In the genomic region with DNA sequence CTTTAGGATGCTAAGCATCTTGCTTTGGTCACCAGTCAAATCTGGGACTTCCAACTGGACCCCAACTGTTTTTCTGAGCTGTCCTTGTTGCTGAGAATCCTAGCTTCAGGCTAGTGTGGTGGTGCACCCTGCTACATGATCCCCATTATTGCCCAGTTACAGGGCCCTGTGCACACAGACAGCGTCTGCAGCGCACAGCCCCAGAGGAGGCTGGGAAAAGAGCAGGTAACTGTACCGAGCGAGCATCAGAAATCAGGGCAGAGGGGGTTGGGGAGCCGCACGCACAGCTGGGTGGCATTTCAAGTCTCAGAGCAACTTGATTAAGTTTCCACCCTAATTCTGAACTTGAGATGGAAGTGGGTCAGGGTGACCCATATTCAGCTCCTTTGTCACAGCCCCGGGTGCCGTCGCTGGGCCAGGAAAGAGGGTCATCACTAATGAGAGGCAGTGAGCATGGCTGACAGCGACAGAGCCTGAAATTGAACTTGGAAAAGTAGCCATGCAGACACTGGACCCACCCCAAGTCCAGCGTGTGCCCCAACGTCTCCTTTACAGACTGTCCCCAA, we compare ENCODE assay signal across 18 mouse cellular contexts. TPM values are rescaled to one million over a fixed set of nuclear protein-coding genes. Genes with fewer than 3 reads are reported as not detected.
DNase-seq lines count a peak whose midpoint lies in the region; ATAC-seq and TF ChIP-seq lines count a peak whose summit lies in the region.
"Had no signal": no experiment of that assay in that cellular context is flagged by ENCODE, and none has a peak within 500 bp of the region (broad histone marks: within the 10 kb centered on the region; RNA-seq: fewer than 3 reads in every experiment).

No protein-coding gene starts in this region.

- no peak overlapping the region for H3K4me3 ChIP-seq in forebrain, embryonic 11.5 days (ENCODE audit: low read depth, low read length)
- no peak overlapping the region for H3K4me3 ChIP-seq in forebrain, embryonic 12.5 days (replicated peaks)
- no peak overlapping the region for H3K4me3 ChIP-seq in hindbrain, embryonic 16.5 days (ENCODE audit: low read length)
- H3K4me3 ChIP-seq in hindbrain, embryonic 14.5 days (replicated peaks; ENCODE audit: low read length) = no peak overlapping the region
- no peak overlapping the region for H3K4me3 ChIP-seq in midbrain, embryonic 13.5 days (replicated peaks)
- H3K4me3 ChIP-seq in midbrain, postnatal 0 days (ENCODE audit: low read depth, low read length) = no peak overlapping the region
- H3K4me3 ChIP-seq: embryonic facial prominence, embryonic 10.5 days; forebrain, embryonic 15.5 days; heart, embryonic 15.5 days; intestine, embryonic 15.5 days had no signal

- WGBS in forebrain, embryonic 11.5 days = 86% methylated on average over 12 of the region's 12 CpGs
- 84% methylated on average over 12 of the region's 12 CpGs for WGBS in forebrain, embryonic 12.5 days
- WGBS in hindbrain, embryonic 16.5 days = 73% methylated on average over 12 of the region's 12 CpGs
- 82% methylated on average over 12 of the region's 12 CpGs for WGBS in hindbrain, embryonic 14.5 days
- WGBS in midbrain, embryonic 13.5 days = 89% methylated on average over 12 of the region's 12 CpGs
- WGBS in midbrain, postnatal 0 days = 86% methylated on average over 12 of the region's 12 CpGs

- no peak overlapping the region for H3K4me2 ChIP-seq in forebrain, embryonic 11.5 days (ENCODE audit: low read depth, low read length, severe bottlenecking)
- H3K4me2 ChIP-seq in forebrain, embryonic 12.5 days = no peak overlapping the region
- no peak overlapping the region for H3K4me2 ChIP-seq in hindbrain, embryonic 16.5 days (ENCODE audit: low read length)
- H3K4me2 ChIP-seq in hindbrain, embryonic 14.5 days (replicated peaks) = no peak overlapping the region
- H3K4me2 ChIP-seq in midbrain, embryonic 13.5 days (replicated peaks) = no peak overlapping the region
- H3K4me2 ChIP-seq in midbrain, postnatal 0 days (ENCODE audit: low read depth, low read length, poor library complexity, severe bottlenecking) = no peak overlapping the region
- H3K4me2 ChIP-seq: forebrain, embryonic 15.5 days; heart, embryonic 11.5 days; heart, embryonic 15.5 days; intestine, embryonic 15.5 days had no signal

- ATAC-seq in forebrain, embryonic 11.5 days (replicated peaks; ENCODE audit: low FRiP score) = no peak
- no peak for ATAC-seq in forebrain, embryonic 12.5 days (ENCODE audit: low FRiP score)
- ATAC-seq in hindbrain, embryonic 16.5 days = no peak
- no peak for ATAC-seq in hindbrain, embryonic 14.5 days (ENCODE audit: low FRiP score)
- ATAC-seq in midbrain, embryonic 13.5 days = 0 out of 2 replicates have a peak, but pooled peaks have one; percentile 17
- no peak for ATAC-seq in midbrain, postnatal 0 days (ENCODE audit: low FRiP score)
- ATAC-seq: forebrain, embryonic 15.5 days; intestine, embryonic 15.5 days had no signal

- 0 out of 2 replicates have a peak, but pooled peaks cover 4% of the 10 kb centered on the region for H3K4me1 ChIP-seq in forebrain, embryonic 11.5 days (replicated peaks; ENCODE audit: control insufficient read depth, insufficient read depth, low read length)
- H3K4me1 ChIP-seq in forebrain, embryonic 12.5 days = peaks cover 8% of the 10 kb centered on the region; the same call in 1 of the 2 replicates
- H3K4me1 ChIP-seq in hindbrain, embryonic 16.5 days (ENCODE audit: control insufficient read depth, insufficient read depth, low read depth, low read length) = peaks cover 5% of the 10 kb centered on the region; the same call in 1 of the 2 replicates
- peaks cover 5% of the 10 kb centered on the region; the same call in 1 of the 2 replicates for H3K4me1 ChIP-seq in hindbrain, embryonic 14.5 days (replicated peaks; ENCODE audit: control insufficient read depth, insufficient read depth, low read length)
- peaks cover 9% of the 10 kb centered on the region; the same call in 1 of the 2 replicates for H3K4me1 ChIP-seq in midbrain, embryonic 13.5 days (replicated peaks)
- H3K4me1 ChIP-seq in midbrain, postnatal 0 days (ENCODE audit: insufficient read depth, low read length) = no peaks in the 10 kb centered on the region
- H3K4me1 ChIP-seq: forebrain, embryonic 15.5 days; intestine, embryonic 15.5 days had no signal

- H3K9me3 ChIP-seq in forebrain, embryonic 11.5 days (ENCODE audit: control insufficient read depth, low read length) = no peaks in the 10 kb centered on the region
- H3K9me3 ChIP-seq in forebrain, embryonic 12.5 days = no peaks in the 10 kb centered on the region
- H3K9me3 ChIP-seq in hindbrain, embryonic 16.5 days (ENCODE audit: control insufficient read depth, low read length) = no peaks in the 10 kb centered on the region
- no peaks in the 10 kb centered on the region; the same call in 1 of the 2 replicates for H3K9me3 ChIP-seq in hindbrain, embryonic 14.5 days (ENCODE audit: control insufficient read depth, low read length)
- H3K9me3 ChIP-seq in midbrain, embryonic 13.5 days = no peaks in the 10 kb centered on the region
- no peaks in the 10 kb centered on the region for H3K9me3 ChIP-seq in midbrain, postnatal 0 days (ENCODE audit: low read length)
- H3K9me3 ChIP-seq: embryonic facial prominence, embryonic 10.5 days; forebrain, embryonic 15.5 days; heart, embryonic 15.5 days; intestine, embryonic 15.5 days had no signal

- H3K36me3 ChIP-seq in forebrain, embryonic 11.5 days (ENCODE audit: control insufficient read depth, insufficient read depth, low read length) = no peaks in the 10 kb centered on the region
- no peaks in the 10 kb centered on the region for H3K36me3 ChIP-seq in forebrain, embryonic 12.5 days (replicated peaks)
- no peaks in the 10 kb centered on the region for H3K36me3 ChIP-seq in hindbrain, embryonic 16.5 days (ENCODE audit: control insufficient read depth, insufficient read depth, low read length)
- H3K36me3 ChIP-seq in hindbrain, embryonic 14.5 days (replicated peaks; ENCODE audit: control insufficient read depth, insufficient read depth) = no peaks in the 10 kb centered on the region
- no peaks in the 10 kb centered on the region for H3K36me3 ChIP-seq in midbrain, embryonic 13.5 days
- no peaks in the 10 kb centered on the region for H3K36me3 ChIP-seq in midbrain, postnatal 0 days (ENCODE audit: insufficient read depth, low read length)
- H3K36me3 ChIP-seq: embryonic facial prominence, embryonic 10.5 days; forebrain, embryonic 15.5 days; heart, embryonic 15.5 days; intestine, embryonic 15.5 days had no signal

- peak; percentile 30 for DNase-seq in forebrain, embryonic 11.5 days (ENCODE audit: low spot score)
- no peak for DNase-seq in hindbrain, embryonic 14.5 days (ENCODE audit: low spot score)
- DNase-seq in midbrain, postnatal 0 days (ENCODE audit: low spot score) = no peak
- peak; percentile 86 for DNase-seq in retina, postnatal 1 day
- DNase-seq: adrenal gland, adult 2 months; adrenal gland, postnatal 25 days; gastrocnemius, postnatal 36 days; heart, adult 18-20 months; heart, postnatal 14 days; kidney, adult 18-20 months had no signal

- no peak overlapping the region for H3K9ac ChIP-seq in forebrain, embryonic 11.5 days (ENCODE audit: low read length)
- H3K9ac ChIP-seq in forebrain, embryonic 12.5 days = no peak overlapping the region
- H3K9ac ChIP-seq in hindbrain, embryonic 16.5 days (ENCODE audit: low read depth, low read length) = no peak overlapping the region
- H3K9ac ChIP-seq in hindbrain, embryonic 14.5 days = no peak overlapping the region
- H3K9ac ChIP-seq in midbrain, embryonic 13.5 days (replicated peaks) = no peak overlapping the region
- no peak overlapping the region for H3K9ac ChIP-seq in midbrain, postnatal 0 days (replicated peaks; ENCODE audit: low read length, poor library complexity, severe bottlenecking)
- H3K9ac ChIP-seq: forebrain, embryonic 15.5 days; heart, embryonic 15.5 days; intestine, embryonic 15.5 days had no signal

- H3K27me3 ChIP-seq in forebrain, embryonic 11.5 days (ENCODE audit: control insufficient read depth, insufficient read depth, low read length) = no peaks in the 10 kb centered on the region
- no peaks in the 10 kb centered on the region for H3K27me3 ChIP-seq in forebrain, embryonic 12.5 days
- no peaks in the 10 kb centered on the region for H3K27me3 ChIP-seq in hindbrain, embryonic 16.5 days (replicated peaks; ENCODE audit: control insufficient read depth, insufficient read depth, low read length)
- H3K27me3 ChIP-seq in hindbrain, embryonic 14.5 days (ENCODE audit: control insufficient read depth, insufficient read depth, low read length) = no peaks in the 10 kb centered on the region
- H3K27me3 ChIP-seq in midbrain, embryonic 13.5 days = no peaks in the 10 kb centered on the region
- no peaks in the 10 kb centered on the region for H3K27me3 ChIP-seq in midbrain, postnatal 0 days (ENCODE audit: insufficient read depth, low read length)
- H3K27me3 ChIP-seq: forebrain, embryonic 15.5 days; intestine, embryonic 15.5 days had no signal

- no peak overlapping the region for H3K27ac ChIP-seq in forebrain, embryonic 11.5 days (ENCODE audit: low read depth, low read length)
- H3K27ac ChIP-seq in forebrain, embryonic 12.5 days = no peak overlapping the region
- H3K27ac ChIP-seq in hindbrain, embryonic 16.5 days (ENCODE audit: low read depth, low read length) = peak overlapping the region; percentile 13; the same call in 1 of the 2 replicates
- no peak overlapping the region for H3K27ac ChIP-seq in hindbrain, embryonic 14.5 days
- H3K27ac ChIP-seq in midbrain, embryonic 13.5 days = no peak overlapping the region; the same call in 1 of the 2 replicates
- H3K27ac ChIP-seq in midbrain, postnatal 0 days (ENCODE audit: low read depth, low read length) = no peak overlapping the region
- H3K27ac ChIP-seq: embryonic facial prominence, embryonic 10.5 days; forebrain, embryonic 15.5 days; heart, embryonic 15.5 days; intestine, embryonic 15.5 days had no signal

- no peak for TF ChIP-seq CTCF in midbrain, postnatal 0 days (IDR thresholded peaks at IDR 0.05)

RNA-seq across cellular contexts. Expression of gene Tbc1d7, which starts 34.9 kb away (rescaled TPM):
- 70.0 and 74.7 TPM in 2 replicates for polyA plus RNA-seq in forebrain, embryonic 11.5 days (2014; fragmentation: Nextera tagmentation; extraction: Ambion mirVana)
- polyA plus RNA-seq in forebrain, embryonic 12.5 days (2016; fragmentation: Nextera tagmentation; extraction: Ambion mirVana) = 74.0 and 75.4 TPM in 2 replicates
- 85.3 and 86.0 TPM in 2 replicates for polyA plus RNA-seq in hindbrain, embryonic 16.5 days (2015; fragmentation: Nextera tagmentation; extraction: Ambion mirVana)
- polyA plus RNA-seq in hindbrain, embryonic 14.5 days (2014; fragmentation: Nextera tagmentation; extraction: Ambion mirVana) = 82.5 and 91.4 TPM in 2 replicates
- polyA plus RNA-seq in midbrain, embryonic 13.5 days (2015; fragmentation: Nextera tagmentation; extraction: Ambion mirVana) = 87.6 and 101 TPM in 2 replicates
- total RNA-seq in midbrain, postnatal 0 days (2014; rRNA removed) = 30.8 and 48.9 TPM in 2 replicates
- 85.9 and 94.3 TPM in 2 replicates for polyA plus RNA-seq in midbrain, postnatal 0 days (2015; fragmentation: Nextera tagmentation; extraction: Ambion mirVana)

Comparison
In these comparisons a context has a peak if more than half of its experiments do, and no peak if none do; other contexts are left out.
1. DNase-seq: peak in forebrain, embryonic 11.5 days (single experiment) and retina, postnatal 1 day (single experiment); none in hindbrain, embryonic 14.5 days (single experiment) and midbrain, postnatal 0 days (single experiment).